Mouse (Mus musculus): Measurements from ENCODE around the gene Anxa9. TPM values are rescaled to one million over a fixed set of nuclear protein-coding genes. Genes with fewer than 3 reads are reported as not detected.

Anxa9 gene
- polyA plus RNA-seq, 1 experiment from 2014 or later = 1.7 TPM

- ATAC-seq (ENCODE audit: low read depth) = no peak; the same call in 1 of the 2 replicates
- peaks cover 9% of the 10 kb centered on the region for H3K36me3 ChIP-seq (ENCODE audit: control insufficient read depth, insufficient read depth, low read length)
- H3K9me3 ChIP-seq (ENCODE audit: control insufficient read depth, low read length) = no peaks in the 10 kb centered on the region
- H3K9ac ChIP-seq (ENCODE audit: low read length) = 0 out of 2 replicates have a peak overlapping the region, but pooled peaks have one; percentile 21
- peak overlapping the region; percentile 78; the same call in 1 of the 2 replicates for H3K27ac ChIP-seq (ENCODE audit: low read length)
- no peaks in the 10 kb centered on the region for H3K27me3 ChIP-seq (ENCODE audit: control insufficient read depth, insufficient read depth, low read depth, low read length)
- WGBS = 57% methylated on average over 5 of the region's 5 CpGs
- no peaks in the 10 kb centered on the region for H3K4me1 ChIP-seq (replicated peaks; ENCODE audit: control insufficient read depth, insufficient read depth, low read length)
- peak overlapping the region; percentile 38 for H3K4me2 ChIP-seq (ENCODE audit: low read depth, low read length)
- no peak overlapping the region for H3K4me3 ChIP-seq (ENCODE audit: low read length)
Observed at GRCm38 (mm10) chr3:95250361-95250760, 56.6 kb downstream of the Anxa9 start.

- Histone ChIP-seq H3K36me3 (ENCODE audit: control insufficient read depth, insufficient read depth, low read length) (peaks cover 6% of the 10 kb centered on the region; the same call in 1 of the 2 replicates), H3K4me1 (replicated peaks; ENCODE audit: control insufficient read depth, insufficient read depth, low read length) (no peaks in the 10 kb centered on the region), H3K9ac (ENCODE audit: low read length) (no peak overlapping the region), H3K27me3 (ENCODE audit: control insufficient read depth, insufficient read depth, low read depth, low read length) (no peaks in the 10 kb centered on the region), H3K4me2 (ENCODE audit: low read depth, low read length) (no peak overlapping the region), H3K9me3 (ENCODE audit: control insufficient read depth, low read length) (no peaks in the 10 kb centered on the region), H3K27ac (ENCODE audit: low read length) (no peak overlapping the region), H3K4me3 (ENCODE audit: low read length) (no peak overlapping the region)
- WGBS = 61% methylated on average over 1 of the region's 1 CpGs
- no peak for ATAC-seq (ENCODE audit: low read depth)
Observed at GRCm38 (mm10) chr3:95247660-95248336, 59.2 kb downstream of the Anxa9 start.

GRCm38 (mm10) chr3:95246465-95247231 lies 60.3 kb downstream of the Anxa9 start:
- Histone ChIP-seq H3K27me3 (ENCODE audit: control insufficient read depth, insufficient read depth, low read depth, low read length) (no peaks in the 10 kb centered on the region), H3K4me1 (replicated peaks; ENCODE audit: control insufficient read depth, insufficient read depth, low read length) (no peaks in the 10 kb centered on the region), H3K4me2 (ENCODE audit: low read depth, low read length) (no peak overlapping the region), H3K9me3 (ENCODE audit: control insufficient read depth, low read length) (no peaks in the 10 kb centered on the region), H3K27ac (ENCODE audit: low read length) (no peak overlapping the region), H3K36me3 (ENCODE audit: control insufficient read depth, insufficient read depth, low read length) (peaks cover 6% of the 10 kb centered on the region; the same call in 1 of the 2 replicates), H3K4me3 (ENCODE audit: low read length) (no peak overlapping the region), H3K9ac (ENCODE audit: low read length) (no peak overlapping the region)
- ATAC-seq (ENCODE audit: low read depth) = peak; percentile 64
- 71% methylated on average over 5 of the region's 5 CpGs for WGBS

Other genes with a start within 250 kb of the Anxa9 start
- 19.5 and 20.2 TPM in 2 replicates for gene Pip5k1a, start 200.2 kb downstream of the Anxa9 start, polyA plus RNA-seq (2015; fragmentation: Nextera tagmentation; extraction: Ambion mirVana)
- 152 and 156 TPM in 2 replicates for gene Vps72, start 196.2 kb downstream of the Anxa9 start, polyA plus RNA-seq (2015; fragmentation: Nextera tagmentation; extraction: Ambion mirVana)
- 2.7 and 4.4 TPM in 2 replicates for gene Tmod4, start 182.7 kb downstream of the Anxa9 start, polyA plus RNA-seq (2015; fragmentation: Nextera tagmentation; extraction: Ambion mirVana)
- gene Scnm1, start 173.2 kb downstream of the Anxa9 start, polyA plus RNA-seq (2015; fragmentation: Nextera tagmentation; extraction: Ambion mirVana) = 69.9 and 79.0 TPM in 2 replicates
- 16.2 and 16.9 TPM in 2 replicates for gene Lysmd1, start 173.1 kb downstream of the Anxa9 start, polyA plus RNA-seq (2015; fragmentation: Nextera tagmentation; extraction: Ambion mirVana)
- 4.0 and 5.4 TPM in 2 replicates for gene Tnfaip8l2, start 164.8 kb downstream of the Anxa9 start, polyA plus RNA-seq (2015; fragmentation: Nextera tagmentation; extraction: Ambion mirVana)
- gene Sema6c, start 146.7 kb downstream of the Anxa9 start, polyA plus RNA-seq (2015; fragmentation: Nextera tagmentation; extraction: Ambion mirVana) = 3.2 and 4.1 TPM in 2 replicates
- gene Gabpb2, start 89.3 kb downstream of the Anxa9 start, polyA plus RNA-seq (2015; fragmentation: Nextera tagmentation; extraction: Ambion mirVana) = 10.0 and 10.2 TPM in 2 replicates
- gene Cdc42se1, start 78.4 kb downstream of the Anxa9 start, polyA plus RNA-seq (2015; fragmentation: Nextera tagmentation; extraction: Ambion mirVana) = 118 and 123 TPM in 2 replicates
- gene Mllt11, start 75.0 kb downstream of the Anxa9 start, polyA plus RNA-seq (2015; fragmentation: Nextera tagmentation; extraction: Ambion mirVana) = 12.0 TPM in 2 replicates
- 0.29 and 0.50 TPM in 2 replicates for gene Gm128, start 65.6 kb downstream of the Anxa9 start, polyA plus RNA-seq (2015; fragmentation: Nextera tagmentation; extraction: Ambion mirVana)
- gene Bnipl, start 56.0 kb downstream of the Anxa9 start, polyA plus RNA-seq (2015; fragmentation: Nextera tagmentation; extraction: Ambion mirVana) = 4.6 and 5.7 TPM in 2 replicates
- 41.0 and 47.0 TPM in 2 replicates for gene Mindy1, start 25.8 kb downstream of the Anxa9 start, polyA plus RNA-seq (2015; fragmentation: Nextera tagmentation; extraction: Ambion mirVana)
- gene Prune1, start 25.1 kb downstream of the Anxa9 start, polyA plus RNA-seq (2015; fragmentation: Nextera tagmentation; extraction: Ambion mirVana) = 23.2 and 23.9 TPM in 2 replicates
- 221 and 230 TPM in 2 replicates for gene Cers2, start 7.6 kb upstream of the Anxa9 start, polyA plus RNA-seq (2015; fragmentation: Nextera tagmentation; extraction: Ambion mirVana)
- gene Setdb1, start 50.0 kb upstream of the Anxa9 start, polyA plus RNA-seq (2015; fragmentation: Nextera tagmentation; extraction: Ambion mirVana) = 35.4 and 38.4 TPM in 2 replicates
- not detected in 2 replicates for gene 4930558C23Rik, start 95.7 kb upstream of the Anxa9 start, polyA plus RNA-seq (2015; fragmentation: Nextera tagmentation; extraction: Ambion mirVana)
- 52.6 and 52.8 TPM in 2 replicates for gene Arnt, start 127.2 kb upstream of the Anxa9 start, polyA plus RNA-seq (2015; fragmentation: Nextera tagmentation; extraction: Ambion mirVana)
- 5.5 and 12.4 TPM in 2 replicates for gene Ctsk, start 192.1 kb upstream of the Anxa9 start, polyA plus RNA-seq (2015; fragmentation: Nextera tagmentation; extraction: Ambion mirVana)
- gene Ctss, start 219.6 kb upstream of the Anxa9 start, polyA plus RNA-seq (2015; fragmentation: Nextera tagmentation; extraction: Ambion mirVana) = 25.7 and 28.1 TPM in 2 replicates

Data from lung, embryonic 16.5 days (tissue).